Mouse (Mus musculus) neural tube, embryonic 15.5 days (tissue): Measurements from ENCODE around the gene Dpysl5. TPM values are rescaled to one million over a fixed set of nuclear protein-coding genes. Genes with fewer than 3 reads are reported as not detected.
A peak's percentile ranks its signal among the peaks of the same experiment; 100 is the strongest.

Experiments used
- ATAC-seq: fragments of 200-750 bp; cut with Nextera tagmentation; 2 replicates; pipeline ENCODE4 v1.8.0; 2017; ENCODE audit warnings: mild to moderate bottlenecking, moderate TSS enrichment, moderate library complexity; ENCODE audit not compliant: low FRiP score
- H3K27ac ChIP-seq: fragments of 300-500 bp; sonication (generic); replicated peaks from 2 replicates; pipeline ENCODE4 v1.5.1; 2015; ENCODE audit warnings: mild to moderate bottlenecking, inconsistent platforms
- H3K27me3 ChIP-seq: fragments of 300-500 bp; sonication (generic); replicated peaks from 2 replicates; pipeline ENCODE4 v1.6.1; 2015; ENCODE audit warnings: inconsistent platforms
- H3K36me3 ChIP-seq: fragments of 300-500 bp; sonication (generic); 2 replicates; pipeline ENCODE4 v1.6.1; 2015; ENCODE audit warnings: inconsistent platforms
- H3K4me1 ChIP-seq: fragments of 300-500 bp; sonication (generic); 2 replicates; pipeline ENCODE4 v1.6.1; 2015; ENCODE audit warnings: inconsistent platforms
- H3K4me2 ChIP-seq: fragments of 300-500 bp; sonication (generic); 2 replicates; pipeline ENCODE4 v1.6.1; 2015; ENCODE audit warnings: inconsistent platforms, mild to moderate bottlenecking, moderate library complexity
- H3K4me3 ChIP-seq: fragments of 300-500 bp; sonication (generic); replicated peaks from 2 replicates; pipeline ENCODE4 v1.5.1; 2015; ENCODE audit warnings: mild to moderate bottlenecking, inconsistent platforms
- H3K9ac ChIP-seq: fragments of 300-500 bp; sonication (generic); replicated peaks from 2 replicates; pipeline ENCODE4 v1.6.1; 2015; ENCODE audit warnings: mild to moderate bottlenecking, inconsistent platforms
- H3K9me3 ChIP-seq: fragments of 300-500 bp; sonication (generic); replicated peaks from 2 replicates; pipeline ENCODE4 v1.6.1; 2016; ENCODE audit warnings: inconsistent platforms
- WGBS: fragments of 180-500 bp; shearing (Covaris S2); methylation state at CpG from one replicate; pipeline ENCODE4 v1.1.7; 2015; ENCODE audit warnings: mixed read lengths; 5-methylcytosine and 5-hydroxymethylcytosine counted together
- polyA plus RNA-seq: library from polyadenylated mRNA; unstranded; fragments of >200 nt; fragmentation: Nextera tagmentation; extraction: Ambion mirVana; gene quantifications from 2 replicates; pipeline ENCODE4 v1.2.1, GENCODE M21; 2015

The Dpysl5 gene
- polyA plus RNA-seq, 1 experiment from 2014 or later = 175 TPM

- Histone ChIP-seq H3K27me3 (no peaks in the 10 kb centered on the region), H3K4me3 (peak overlapping the region; percentile 75), H3K27ac (peak overlapping the region; percentile 94), H3K9ac (peak overlapping the region; percentile 86), H3K4me1 (peaks cover 44% of the 10 kb centered on the region), H3K9me3 (no peaks in the 10 kb centered on the region), H3K4me2 (peak overlapping the region; percentile 85), H3K36me3 (peaks cover 3% of the 10 kb centered on the region; the same call in 1 of the 2 replicates)
- WGBS = under 1% methylated on average over 14 of the region's 14 CpGs
- ATAC-seq = peak; percentile 40
Measured at GRCm38 (mm10) chr5:30712002-30712390, 632 bp downstream of the Dpysl5 start.

- H3K4me1 ChIP-seq = peaks cover 50% of the 10 kb centered on the region
- peaks cover 3% of the 10 kb centered on the region; the same call in 1 of the 2 replicates for H3K36me3 ChIP-seq
- peak overlapping the region; percentile 75 for H3K4me3 ChIP-seq
- ATAC-seq = peak; percentile 67
- H3K9me3 ChIP-seq = no peaks in the 10 kb centered on the region
- H3K27ac ChIP-seq = peak overlapping the region; percentile 94
- peak overlapping the region; percentile 86 for H3K9ac ChIP-seq
- under 1% methylated on average over 42 of the region's 43 CpGs for WGBS
- H3K4me2 ChIP-seq = peak overlapping the region; percentile 85
- no peaks in the 10 kb centered on the region for H3K27me3 ChIP-seq
Measured at GRCm38 (mm10) chr5:30712441-30713298, 1.3 kb downstream of the Dpysl5 start.

- Histone ChIP-seq H3K4me1 (peaks cover 56% of the 10 kb centered on the region), H3K9me3 (no peaks in the 10 kb centered on the region), H3K27ac (peak overlapping the region; percentile 94), H3K4me2 (peak overlapping the region; percentile 85), H3K27me3 (no peaks in the 10 kb centered on the region), H3K36me3 (peaks cover 3% of the 10 kb centered on the region; the same call in 1 of the 2 replicates), H3K9ac (peak overlapping the region; percentile 86), H3K4me3 (peak overlapping the region; percentile 75)
- 0% methylated on average over 20 of the region's 20 CpGs for WGBS
- peak; percentile 15 for ATAC-seq
Measured at GRCm38 (mm10) chr5:30713299-30713675, 1.9 kb downstream of the Dpysl5 start.

- ATAC-seq = no peak
- 10% methylated on average over 11 of the region's 11 CpGs for WGBS
- H3K4me1 ChIP-seq = peaks cover 60% of the 10 kb centered on the region
Measured at GRCm38 (mm10) chr5:30713691-30714090, 2.3 kb downstream of the Dpysl5 start.

GRCm38 (mm10) chr5:30716311-30716710, 4.9 kb downstream of the Dpysl5 start:
- H3K9me3 ChIP-seq = no peaks in the 10 kb centered on the region
- H3K4me1 ChIP-seq = peaks cover 48% of the 10 kb centered on the region
- no peak overlapping the region for H3K4me3 ChIP-seq
- no peak overlapping the region for H3K9ac ChIP-seq
- H3K27ac ChIP-seq = no peak overlapping the region
- 92% methylated on average over 2 of the region's 2 CpGs for WGBS
- no peak overlapping the region for H3K4me2 ChIP-seq
- no peak for ATAC-seq
- H3K27me3 ChIP-seq = no peaks in the 10 kb centered on the region
- H3K36me3 ChIP-seq = peaks cover 5% of the 10 kb centered on the region

More at GRCm38 (mm10) chr5:30713691-30714090, 2.3 kb downstream of the Dpysl5 start:
- Histone ChIP-seq H3K4me2 (peak overlapping the region; percentile 85), H3K27ac (peak overlapping the region; percentile 94), H3K9me3 (no peaks in the 10 kb centered on the region), H3K9ac (peak overlapping the region; percentile 86), H3K27me3 (no peaks in the 10 kb centered on the region), H3K36me3 (peaks cover 3% of the 10 kb centered on the region; the same call in 1 of the 2 replicates), H3K4me3 (peak overlapping the region; percentile 75)

GRCm38 (mm10) chr5:30717506-30717905, 6.1 kb downstream of the Dpysl5 start:
- ATAC-seq = no peak
- H3K4me1 ChIP-seq = peaks cover 46% of the 10 kb centered on the region
- WGBS = 76% methylated on average over 4 of the region's 4 CpGs
- no peak overlapping the region for H3K9ac ChIP-seq
- no peak overlapping the region for H3K4me3 ChIP-seq
- no peaks in the 10 kb centered on the region for H3K9me3 ChIP-seq
- H3K4me2 ChIP-seq = 0 out of 2 replicates have a peak overlapping the region, but pooled peaks have one; percentile 19
- H3K27me3 ChIP-seq = no peaks in the 10 kb centered on the region
- peaks cover 10% of the 10 kb centered on the region for H3K36me3 ChIP-seq
- H3K27ac ChIP-seq = peak overlapping the region; percentile 45; the same call in 1 of the 2 replicates

- ATAC-seq = no peak
- Histone ChIP-seq H3K4me2 (peak overlapping the region; percentile 19; the same call in 1 of the 2 replicates), H3K9me3 (no peaks in the 10 kb centered on the region), H3K4me1 (peaks cover 47% of the 10 kb centered on the region), H3K4me3 (no peak overlapping the region), H3K27ac (peak overlapping the region; percentile 45), H3K27me3 (no peaks in the 10 kb centered on the region), H3K36me3 (peaks cover 10% of the 10 kb centered on the region), H3K9ac (no peak overlapping the region)
- WGBS = 25% methylated on average over 10 of the region's 10 CpGs
Measured at GRCm38 (mm10) chr5:30717991-30718703, 6.8 kb downstream of the Dpysl5 start.

- Histone ChIP-seq H3K4me2 (no peak overlapping the region), H3K4me3 (no peak overlapping the region), H3K9ac (no peak overlapping the region), H3K9me3 (no peaks in the 10 kb centered on the region), H3K27ac (no peak overlapping the region), H3K4me1 (peaks cover 24% of the 10 kb centered on the region), H3K36me3 (peaks cover 12% of the 10 kb centered on the region), H3K27me3 (no peaks in the 10 kb centered on the region)
- 86% methylated on average over 8 of the region's 8 CpGs for WGBS
- no peak for ATAC-seq
Measured at GRCm38 (mm10) chr5:30721935-30722334, 10.6 kb downstream of the Dpysl5 start.

GRCm38 (mm10) chr5:30726151-30726693, 14.9 kb downstream of the Dpysl5 start:
- Histone ChIP-seq H3K27me3 (no peaks in the 10 kb centered on the region), H3K4me2 (no peak overlapping the region), H3K9ac (no peak overlapping the region), H3K27ac (no peak overlapping the region), H3K36me3 (peaks cover 10% of the 10 kb centered on the region), H3K9me3 (no peaks in the 10 kb centered on the region), H3K4me3 (no peak overlapping the region), H3K4me1 (peaks cover 13% of the 10 kb centered on the region)
- 92% methylated on average over 5 of the region's 5 CpGs for WGBS
- ATAC-seq = no peak; the same call in 1 of the 2 replicates

- Histone ChIP-seq H3K4me1 (peaks cover 29% of the 10 kb centered on the region), H3K9me3 (no peaks in the 10 kb centered on the region), H3K36me3 (0 out of 2 replicates have a peak, but pooled peaks cover 5% of the 10 kb centered on the region), H3K4me3 (no peak overlapping the region), H3K27me3 (no peaks in the 10 kb centered on the region), H3K9ac (no peak overlapping the region), H3K27ac (no peak overlapping the region), H3K4me2 (no peak overlapping the region)
- WGBS = 81% methylated on average over 7 of the region's 7 CpGs
- no peak for ATAC-seq
Measured at GRCm38 (mm10) chr5:30732511-30732910, 21.1 kb downstream of the Dpysl5 start.

GRCm38 (mm10) chr5:30734666-30735065, 23.3 kb downstream of the Dpysl5 start:
- H3K4me2 ChIP-seq = no peak overlapping the region
- no peak overlapping the region for H3K27ac ChIP-seq
- ATAC-seq = no peak
- no peaks in the 10 kb centered on the region for H3K27me3 ChIP-seq
- H3K9me3 ChIP-seq = no peaks in the 10 kb centered on the region
- no peak overlapping the region for H3K9ac ChIP-seq
- H3K4me3 ChIP-seq = no peak overlapping the region
- H3K36me3 ChIP-seq = 0 out of 2 replicates have a peak, but pooled peaks cover 5% of the 10 kb centered on the region
- H3K4me1 ChIP-seq = peaks cover 45% of the 10 kb centered on the region
- 63% methylated on average over 4 of the region's 4 CpGs for WGBS
